Mouse (Mus musculus): Measurements from ENCODE around the gene Tbc1d30.
"Not testable (repeated sequence)": the region's sequence is repeated elsewhere in the genome, so short reads cannot be mapped to it uniquely, and the experiment has no call there.

Tbc1d30 gene

GRCm38 (mm10) chr10:121365781-121366272 is 14.7 kb upstream of the Tbc1d30 start:
- DNase-seq (ENCODE audit: low read depth, low spot score), result no peak

GRCm38 (mm10) chr10:121364801-121365564 is 13.9 kb upstream of the Tbc1d30 start, which contains the start of gene Gns:
Gns (plus strand) TSS chr10:121365090.
- DNase-seq (ENCODE audit: low read depth, low spot score), result peak; percentile 90

GRCm38 (mm10) chr10:121364306-121364705 is 13.2 kb upstream of the Tbc1d30 start:
- no peak for DNase-seq (ENCODE audit: low read depth, low spot score)

- DNase-seq (ENCODE audit: low read depth, low spot score), result no peak
These were observed 12.1 kb upstream of the Tbc1d30 start for GRCm38 (mm10) chr10:121363201-121363600.

- DNase-seq (ENCODE audit: low read depth, low spot score), result no peak
These were observed 9.3 kb upstream of the Tbc1d30 start for GRCm38 (mm10) chr10:121360358-121360757.

- DNase-seq (ENCODE audit: low read depth, low spot score), result no peak
These were observed 713 bp upstream of the Tbc1d30 start for GRCm38 (mm10) chr10:121351692-121352290.

- DNase-seq (ENCODE audit: low read depth, low spot score), result peak; percentile 54
These were observed 567 bp downstream of the Tbc1d30 start for GRCm38 (mm10) chr10:121350357-121351065.

GRCm38 (mm10) chr10:121349244-121349643 is 1.8 kb downstream of the Tbc1d30 start:
- no peak for DNase-seq (ENCODE audit: low read depth, low spot score)

- DNase-seq (ENCODE audit: low read depth, low spot score), result no peak
These were observed 7.2 kb downstream of the Tbc1d30 start for GRCm38 (mm10) chr10:121343867-121344266.

GRCm38 (mm10) chr10:121342260-121342659 is 8.8 kb downstream of the Tbc1d30 start:
- no peak for DNase-seq (ENCODE audit: low read depth, low spot score)

GRCm38 (mm10) chr10:121340754-121341593 is 10.1 kb downstream of the Tbc1d30 start:
- DNase-seq (ENCODE audit: low read depth, low spot score), result peak; percentile 41

- not testable (repeated sequence) for DNase-seq (ENCODE audit: low read depth, low spot score)
These were observed 14.5 kb downstream of the Tbc1d30 start for GRCm38 (mm10) chr10:121336536-121336935.

- DNase-seq (ENCODE audit: low read depth, low spot score), result peak; percentile 57
These were observed 16.5 kb downstream of the Tbc1d30 start for GRCm38 (mm10) chr10:121334576-121334975.

GRCm38 (mm10) chr10:121330940-121331339 is 20.1 kb downstream of the Tbc1d30 start:
- DNase-seq (ENCODE audit: low read depth, low spot score), result peak; percentile 67

GRCm38 (mm10) chr10:121329586-121329985 is 21.5 kb downstream of the Tbc1d30 start:
- DNase-seq (ENCODE audit: low read depth, low spot score), result no peak

- no peak for DNase-seq (ENCODE audit: low read depth, low spot score)
These were observed 24.9 kb downstream of the Tbc1d30 start for GRCm38 (mm10) chr10:121326167-121326566.

GRCm38 (mm10) chr10:121323493-121323892 is 27.6 kb downstream of the Tbc1d30 start:
- DNase-seq (ENCODE audit: low read depth, low spot score), result no peak

- DNase-seq (ENCODE audit: low read depth, low spot score), result no peak
These were observed 32.6 kb downstream of the Tbc1d30 start for GRCm38 (mm10) chr10:121318397-121318950.

GRCm38 (mm10) chr10:121316361-121316760 is 34.7 kb downstream of the Tbc1d30 start:
- no peak for DNase-seq (ENCODE audit: low read depth, low spot score)

GRCm38 (mm10) chr10:121315321-121316283 is 35.5 kb downstream of the Tbc1d30 start:
- no peak for DNase-seq (ENCODE audit: low read depth, low spot score)
